Mouse (Mus musculus) megakaryocyte progenitor cell, adult 5-6 weeks (primary cell): ENCODE results near the gene Ntsr1. TPM values are rescaled to one million over a fixed set of nuclear protein-coding genes. Genes with fewer than 3 reads are reported as not detected.
A peak's percentile ranks its signal among the peaks of the same experiment; 100 is the strongest.

Experiments used
- ATAC-seq: replicated peaks from 2 replicates; pipeline ENCODE4 v1.8.0; 2016; ENCODE audit warnings: mild to moderate bottlenecking, moderate TSS enrichment, inconsistent platforms; ENCODE audit not compliant: poor library complexity
- total RNA-seq, 2 experiments: library from RNA; stranded (forward) in 1 of 2; stranded (reverse) in 1 of 2; fragments of 157-497, 149-512 nt in 1 of 2; fragments of 200-1000 nt in 1 of 2; gene quantifications; 2 replicates each; pipeline versions ENCODE4 v1.2.3 to v1.2.4; 2015 to 2017

Gene Ntsr1
- total RNA-seq (2015) (not detected in 2 replicates), total RNA-seq (2017) (not detected in 2 replicates)

- 0 out of 2 replicates have a peak, but pooled peaks have one; percentile 14 for ATAC-seq
Observed at GRCm38 (mm10) chr2:180499741-180500140, at the start of gene Ntsr1. Gene Ntsr1, plus strand, starts transcription at chr2:180499976.

DNA sequence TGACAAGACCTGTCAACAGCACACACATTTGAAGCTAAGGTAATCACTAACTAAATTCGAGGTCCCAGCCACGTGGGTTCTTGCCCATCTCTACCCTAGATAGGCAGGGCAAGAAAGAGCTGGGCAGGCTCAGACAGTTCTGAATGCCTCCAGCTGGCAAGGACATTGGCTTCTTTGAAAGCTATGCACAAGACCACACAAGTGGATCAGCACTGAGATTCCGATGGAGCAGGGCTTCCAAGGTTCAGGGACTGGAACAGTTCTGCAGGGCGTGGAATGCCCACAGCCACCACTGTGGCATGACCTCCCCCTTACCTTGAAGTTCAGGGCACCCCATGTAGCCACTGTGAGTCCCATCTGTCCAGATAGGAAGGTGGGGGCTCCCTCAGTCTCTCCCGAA lies 49.2 kb upstream of the Ntsr1 start:
- ATAC-seq, result no peak

DNA sequence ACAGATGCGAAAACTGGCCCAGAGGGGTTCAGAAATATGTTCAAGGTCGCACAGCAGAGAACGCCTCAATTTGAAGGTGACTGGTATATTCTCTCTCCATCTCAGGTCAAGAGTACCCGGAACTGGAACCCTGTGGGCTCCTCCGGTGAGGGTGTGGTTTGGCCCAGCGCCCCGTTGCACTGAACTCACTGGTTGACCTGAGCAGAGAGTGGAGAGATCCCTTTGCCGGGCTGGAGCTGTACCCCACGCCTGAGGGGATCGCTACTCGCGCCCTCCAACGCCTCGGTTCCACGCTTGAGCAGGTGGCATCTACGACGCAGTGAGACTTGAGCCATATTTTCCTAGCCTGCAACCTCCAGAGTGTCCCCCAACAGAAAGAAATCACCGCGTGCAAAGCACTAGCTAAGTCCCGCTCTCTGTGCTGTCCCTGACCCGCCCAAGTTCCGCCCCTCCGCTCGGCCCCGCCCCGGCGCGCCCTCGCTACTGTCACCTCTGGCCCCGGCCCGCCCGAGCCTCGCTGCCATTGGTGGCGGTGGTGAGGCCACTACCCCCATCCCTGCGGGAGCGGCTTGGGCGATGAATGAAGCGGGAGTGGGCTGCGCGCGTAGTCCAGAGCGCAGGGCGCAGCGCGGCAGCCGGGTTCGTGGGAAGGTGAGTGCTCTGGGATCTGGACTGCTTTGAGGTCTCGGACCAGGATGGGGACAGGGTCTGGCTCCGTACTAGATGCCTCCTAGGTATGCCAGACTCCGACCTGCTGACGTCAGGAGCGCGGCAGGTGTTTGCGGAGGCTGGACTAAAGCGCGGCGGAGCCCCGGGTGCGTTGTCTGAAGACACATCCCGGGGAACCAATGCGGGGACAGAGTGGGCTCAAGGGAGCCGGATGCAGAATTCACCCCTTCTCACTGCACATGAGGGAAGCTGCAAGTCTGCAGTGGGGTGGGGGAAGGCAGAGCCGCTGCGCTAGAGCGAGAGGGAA lies 43.8 kb upstream of the Ntsr1 start, which contains the start of gene Slco4a1:
TSS of gene Slco4a1 (plus strand) at position 523 of the 976 bp plus-strand sequence.
- peak; percentile 91 for ATAC-seq

- peak; percentile 9; the same call in 1 of the 2 replicates for ATAC-seq
Observed at GRCm38 (mm10) chr2:180456705-180457104, 43.1 kb upstream of the Ntsr1 start.

DNA sequence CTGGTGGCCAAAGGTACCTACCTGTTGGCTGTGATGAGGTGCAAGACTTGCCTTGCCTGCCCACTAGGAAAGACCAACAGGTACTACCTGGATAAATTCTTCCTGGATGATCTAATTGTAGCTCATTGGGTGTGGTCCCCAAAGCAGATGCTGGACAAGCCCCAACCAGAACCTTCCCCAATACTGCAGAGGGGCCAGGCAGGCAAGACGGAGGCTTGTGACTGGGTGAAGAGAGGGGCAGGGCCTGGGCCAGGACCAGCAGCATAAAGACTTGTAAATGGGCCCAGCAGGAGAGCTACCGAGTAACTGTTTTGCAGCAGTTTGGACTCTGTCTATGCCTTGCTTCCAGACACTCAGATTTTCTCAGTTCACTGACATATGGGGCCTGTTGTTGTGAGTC lies 42.1 kb upstream of the Ntsr1 start:
- no peak for ATAC-seq

DNA sequence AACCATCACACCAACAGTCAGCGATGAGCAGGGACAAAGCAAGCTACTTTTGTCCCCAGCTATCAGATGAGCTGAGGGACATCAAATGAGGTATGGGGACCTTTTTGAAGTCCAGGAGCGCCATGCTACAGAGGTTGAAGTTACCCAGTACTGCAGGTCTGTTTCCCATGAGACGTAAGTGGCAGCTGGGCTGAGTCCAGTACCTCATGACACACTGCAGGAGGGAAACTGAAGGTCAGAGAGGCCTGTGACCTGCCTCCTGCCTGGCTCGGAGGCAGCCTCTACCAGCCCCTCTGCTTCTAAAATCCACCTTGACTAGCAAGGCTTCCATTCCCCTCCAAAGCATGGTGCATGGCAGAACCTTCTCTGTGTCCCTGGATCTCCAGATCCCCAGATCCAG lies 40.3 kb upstream of the Ntsr1 start:
- no peak for ATAC-seq

GRCm38 (mm10) chr2:180460801-180461200 lies 39.0 kb upstream of the Ntsr1 start:
- ATAC-seq, result no peak

- no peak for ATAC-seq
Observed at GRCm38 (mm10) chr2:180462593-180462992, 37.2 kb upstream of the Ntsr1 start.

DNA sequence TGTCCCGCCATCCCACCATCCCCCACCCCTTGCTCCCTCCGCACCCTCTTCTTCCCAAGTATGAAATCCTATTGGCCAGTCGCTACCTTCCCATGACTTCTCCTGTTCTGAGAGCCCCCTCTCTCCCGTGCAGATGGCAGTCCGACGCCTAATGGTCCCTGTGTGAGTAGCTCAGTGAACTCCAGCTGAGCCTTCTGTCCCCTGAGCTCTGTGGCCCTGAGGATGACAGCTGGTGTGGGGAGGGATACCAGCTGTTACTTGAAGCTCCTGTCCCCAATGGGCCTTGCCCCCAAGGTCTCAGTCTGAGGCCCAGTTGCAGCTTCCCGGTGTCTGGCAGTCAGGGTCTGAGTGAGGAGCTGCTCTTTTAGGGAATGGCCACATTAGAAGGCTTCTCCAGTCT lies 33.3 kb upstream of the Ntsr1 start:
- no peak for ATAC-seq

DNA sequence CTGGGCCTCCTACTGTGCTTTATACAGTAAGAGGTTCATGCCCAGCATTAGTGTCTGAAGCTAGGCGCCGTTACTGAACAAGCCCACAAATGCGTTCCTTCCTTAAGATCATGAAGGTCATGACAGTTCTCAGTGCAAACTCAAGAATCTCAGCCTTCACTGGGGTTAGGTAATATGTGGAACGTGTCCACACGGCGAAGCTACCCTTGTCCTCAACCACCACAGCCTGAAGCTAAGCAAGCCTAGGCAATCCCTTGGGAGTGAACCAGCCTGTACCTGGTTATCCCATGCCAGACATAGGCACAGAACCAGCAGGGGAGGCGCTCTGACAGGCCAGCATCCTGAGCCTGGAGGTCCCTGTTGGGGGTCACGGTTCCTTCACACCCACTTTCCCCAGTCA lies 30.9 kb upstream of the Ntsr1 start:
- ATAC-seq, result no peak

GRCm38 (mm10) chr2:180469768-180470167 lies 30.0 kb upstream of the Ntsr1 start:
- ATAC-seq, result no peak

DNA sequence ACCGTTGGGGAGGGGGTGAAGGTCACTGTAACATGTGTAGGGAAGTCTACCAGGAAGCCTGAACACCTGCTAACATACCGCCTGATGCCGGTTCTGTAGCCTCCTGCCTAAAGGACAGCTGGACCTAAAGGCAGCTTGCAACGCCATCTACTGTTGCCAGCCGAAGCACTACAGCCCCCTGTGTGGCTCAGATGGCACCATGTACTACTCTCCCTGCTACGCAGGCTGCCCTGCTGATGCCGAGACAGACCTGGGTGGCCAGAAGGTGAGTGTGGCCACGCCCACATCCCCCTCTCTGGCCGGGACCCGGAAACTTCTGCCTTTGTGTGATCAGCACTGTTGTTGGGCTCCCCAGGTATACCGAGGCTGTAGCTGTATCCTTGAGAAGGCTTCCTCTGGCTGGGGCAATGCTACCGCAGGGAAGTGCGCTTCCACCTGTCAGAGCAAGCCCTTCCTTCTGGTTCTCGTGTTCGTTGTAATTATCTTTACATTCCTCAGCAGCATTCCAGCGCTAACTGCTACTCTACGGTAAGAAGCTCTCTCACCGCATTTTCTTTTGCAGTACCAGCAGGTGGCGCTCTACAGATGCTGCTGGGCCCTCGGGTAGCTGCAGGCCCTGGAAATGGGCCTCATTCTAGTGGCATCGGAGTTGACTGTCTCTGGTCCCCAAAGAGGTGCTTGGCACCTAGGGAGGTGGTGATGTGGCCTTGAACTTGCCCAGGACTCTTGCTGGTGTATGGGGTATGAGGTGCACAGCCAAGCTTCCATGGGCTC lies 27.3 kb upstream of the Ntsr1 start:
- peak; percentile 67 for ATAC-seq

DNA sequence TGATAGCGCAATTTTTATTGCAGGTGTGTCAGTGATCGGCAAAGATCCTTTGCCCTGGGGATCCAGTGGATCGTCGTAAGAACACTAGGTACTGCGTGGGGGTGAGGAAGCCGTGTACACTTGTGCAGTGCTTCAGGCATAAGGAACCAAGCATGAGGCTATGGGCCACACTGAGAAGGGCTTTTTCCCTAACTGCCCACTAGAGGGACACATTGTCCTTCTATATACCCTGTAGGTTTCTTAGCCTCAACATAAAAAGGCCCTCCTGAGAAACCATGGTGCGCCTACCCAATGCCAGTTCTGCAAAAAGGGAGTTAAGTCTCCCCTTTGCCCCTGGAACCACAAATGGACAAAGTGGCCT lies 26.7 kb upstream of the Ntsr1 start:
- peak; percentile 90 for ATAC-seq

DNA sequence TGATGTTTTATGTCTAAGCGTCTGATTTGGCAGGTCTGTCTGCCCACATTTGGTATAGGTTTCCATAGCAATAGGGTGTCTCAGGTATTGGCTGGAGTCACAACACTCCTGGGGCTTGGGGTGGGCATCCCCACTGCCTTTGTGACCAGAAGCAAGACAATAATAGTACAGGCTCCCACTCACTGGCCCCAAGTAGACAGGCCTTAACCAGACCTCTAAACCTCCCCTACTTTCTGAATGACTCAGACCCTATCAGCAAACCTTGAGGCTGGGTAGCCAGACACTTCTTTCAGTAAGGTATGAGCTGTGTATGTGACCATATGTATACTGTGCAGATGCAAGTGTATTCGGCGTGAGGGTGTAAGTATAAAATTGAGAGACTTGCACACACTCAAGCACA lies 24.9 kb upstream of the Ntsr1 start:
- ATAC-seq, result no peak

DNA sequence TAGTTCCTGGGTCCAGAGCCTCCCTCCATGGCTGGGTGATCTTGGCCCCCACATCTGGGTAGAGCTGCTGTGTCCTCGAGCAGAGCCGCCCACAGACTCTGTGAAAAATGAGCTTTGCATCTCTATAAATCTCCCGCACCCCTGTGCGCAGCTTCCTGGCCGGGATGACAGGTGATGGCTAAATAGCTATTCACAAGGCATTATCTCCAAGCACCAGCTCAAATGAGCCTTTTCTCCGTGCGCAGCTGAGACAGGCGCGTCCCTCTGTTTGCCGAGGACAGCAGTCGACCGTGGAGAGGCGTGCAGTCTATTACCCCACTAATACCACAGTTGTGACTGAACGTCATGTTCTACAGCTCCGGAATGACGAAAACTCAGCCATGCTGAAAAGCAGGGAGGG lies 17.5 kb upstream of the Ntsr1 start:
- ATAC-seq, result no peak

DNA sequence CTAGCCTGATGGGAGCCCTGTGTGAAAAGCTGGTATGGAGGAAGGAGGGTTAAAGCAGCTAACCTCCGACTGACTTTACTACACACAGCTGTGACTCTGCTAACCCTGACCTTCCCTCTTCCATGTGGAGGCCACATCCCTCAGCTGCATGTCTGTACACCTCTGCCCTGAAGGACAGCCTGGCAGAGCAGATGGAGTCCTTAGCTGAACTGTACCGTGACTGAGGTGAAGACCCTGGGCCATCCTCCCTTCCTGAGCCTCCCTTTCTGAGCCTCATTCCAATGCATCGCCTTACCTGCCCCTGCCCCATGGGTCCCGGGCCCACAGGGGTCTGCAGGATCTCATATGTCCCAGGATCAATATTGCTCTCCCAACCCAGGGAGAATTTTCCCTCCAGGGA lies 14.9 kb upstream of the Ntsr1 start:
- no peak for ATAC-seq

DNA sequence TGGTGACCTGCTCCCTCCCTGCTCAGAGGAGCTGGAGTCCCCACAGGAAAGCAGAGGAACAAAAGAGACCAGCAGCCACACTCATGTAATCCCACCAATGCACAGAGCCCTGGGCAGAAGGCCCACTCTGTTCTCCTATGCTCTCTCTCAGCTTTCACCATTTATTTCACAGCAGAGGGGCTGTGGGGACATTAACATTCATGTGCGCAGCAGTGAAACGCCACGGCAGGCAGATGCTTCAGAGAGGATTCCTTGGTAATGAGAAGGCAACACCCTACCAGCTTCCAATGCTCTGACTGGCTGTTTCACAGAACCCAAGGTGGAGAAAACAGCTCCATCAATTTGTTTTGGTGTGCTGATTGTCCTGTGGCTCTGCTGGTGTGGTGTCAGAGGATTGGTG lies 14.5 kb upstream of the Ntsr1 start:
- no peak for ATAC-seq

- no peak for ATAC-seq
Observed at GRCm38 (mm10) chr2:180488210-180488751, 11.5 kb upstream of the Ntsr1 start.

GRCm38 (mm10) chr2:180495906-180496305 lies 3.9 kb upstream of the Ntsr1 start:
- no peak for ATAC-seq

GRCm38 (mm10) chr2:180500726-180501125 lies 950 bp downstream of the Ntsr1 start:
- ATAC-seq, result no peak

GRCm38 (mm10) chr2:180501217-180501967 lies 1.6 kb downstream of the Ntsr1 start:
- no peak for ATAC-seq
